Mouse (Mus musculus): ENCODE results near the gene Vmn1r42.
"Not testable (repeated sequence)": the region's sequence is repeated elsewhere in the genome, so short reads cannot be mapped to it uniquely, and the experiment has no call there.

Gene Vmn1r42

DNA sequence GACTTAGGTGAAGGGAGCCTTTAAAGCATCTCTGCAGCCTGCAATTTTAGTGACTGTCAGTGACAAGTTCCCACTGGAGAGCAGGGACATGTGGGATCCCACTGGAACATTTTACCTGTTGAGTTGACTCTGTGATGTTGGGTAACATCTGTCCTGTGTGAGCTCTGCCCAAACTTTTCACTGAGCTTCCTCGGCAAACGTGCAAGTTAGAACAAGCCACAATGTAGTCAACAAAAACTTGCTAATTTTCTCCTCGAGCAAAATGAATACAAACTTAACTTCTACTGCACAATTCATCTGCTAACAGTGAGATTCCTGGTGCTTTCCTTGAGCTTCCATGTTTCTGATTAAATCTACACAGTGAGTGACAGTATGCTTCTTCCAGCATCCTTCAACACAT, at the start of gene Vmn1r42, which contains the start of gene Vmn1r43:
Vmn1r42 (minus strand) TSS at position 101 of the 400 bp plus-strand sequence.
Vmn1r43 (minus strand) TSS at position 101 of the 400 bp plus-strand sequence.
- not testable (repeated sequence) for DNase-seq

DNA sequence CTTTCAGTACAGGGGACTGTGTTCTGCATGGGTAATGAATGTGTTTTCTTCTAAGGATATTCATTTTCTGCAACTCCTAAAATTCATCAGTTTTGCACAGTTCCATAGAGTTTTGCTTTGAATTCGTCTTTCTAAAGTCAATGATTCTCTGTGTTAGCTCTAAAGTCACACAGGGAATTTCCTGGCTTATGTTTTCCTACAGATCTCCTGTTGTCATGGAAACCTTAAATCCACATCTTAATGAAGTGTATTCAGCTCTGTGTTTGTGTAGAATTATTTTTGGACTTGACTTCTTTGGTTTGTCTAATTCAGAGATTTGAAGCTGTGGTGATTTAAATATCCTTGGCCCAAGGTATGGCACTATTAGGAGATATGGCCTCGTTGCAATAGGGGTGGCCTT, 7.6 kb upstream of the Vmn1r42 start:
- no peak for DNase-seq

DNA sequence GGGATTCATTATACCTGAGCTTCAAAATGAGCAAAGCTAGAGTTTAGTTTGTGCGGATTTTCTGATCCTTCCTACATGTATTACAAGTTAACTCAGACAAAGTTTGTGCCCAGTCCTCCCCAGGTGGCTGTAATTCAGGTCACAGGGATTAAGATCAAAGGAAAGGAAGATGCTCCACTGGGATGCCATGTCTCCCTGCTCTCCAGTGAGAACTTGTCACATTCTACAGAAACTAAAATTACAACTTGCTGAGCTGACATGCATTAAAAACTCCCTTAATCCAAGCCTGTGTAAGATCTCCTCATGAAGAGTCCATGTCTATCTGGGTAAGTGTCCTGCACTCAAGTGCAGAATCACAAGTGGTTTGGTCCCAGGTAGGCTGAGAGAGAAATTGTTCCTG, 7.1 kb upstream of the Vmn1r42 start, which contains the start of gene Vmn1r44:
Vmn1r44 (plus strand) TSS at position 301 of the 400 bp plus-strand sequence.
- DNase-seq: no peak

DNA sequence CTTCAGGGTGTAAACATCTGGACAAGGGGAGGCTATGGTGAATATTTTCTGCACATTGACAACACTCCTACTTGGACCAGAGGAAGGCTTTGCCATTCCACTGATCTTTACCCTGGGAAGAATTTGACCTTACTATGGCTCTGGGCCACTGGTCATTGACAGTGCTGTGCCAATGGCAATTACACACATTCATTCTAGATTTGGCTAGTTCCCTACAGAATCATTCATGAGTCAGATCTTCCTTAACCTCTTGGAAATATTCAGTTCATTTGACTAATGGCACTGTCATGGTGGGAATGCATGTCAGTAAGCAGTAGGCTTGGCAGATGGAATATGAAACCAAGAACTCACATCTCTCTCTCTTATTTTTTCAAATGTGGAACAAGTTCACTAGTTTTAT, 4.7 kb upstream of the Vmn1r42 start:
- DNase-seq: no peak

DNA sequence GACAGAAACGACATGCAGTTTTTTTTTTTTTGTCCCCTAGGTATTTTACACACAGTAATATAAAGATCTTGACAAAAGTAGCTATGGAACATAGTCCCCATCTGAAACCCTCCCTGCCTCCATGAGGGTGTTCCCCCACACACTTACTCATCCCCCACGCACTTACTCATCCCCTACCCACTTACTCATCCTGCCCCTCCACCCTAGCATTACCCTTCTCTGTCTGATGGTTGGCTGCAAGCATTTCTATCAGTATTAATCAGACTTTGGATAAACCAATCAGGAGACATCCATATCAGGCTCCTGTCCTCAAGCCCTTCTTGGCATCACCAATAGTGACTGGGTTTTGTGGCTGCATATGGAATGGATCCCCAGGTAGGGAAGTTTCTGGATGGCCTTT, 750 bp upstream of the Vmn1r42 start:
- no peak for DNase-seq

DNA sequence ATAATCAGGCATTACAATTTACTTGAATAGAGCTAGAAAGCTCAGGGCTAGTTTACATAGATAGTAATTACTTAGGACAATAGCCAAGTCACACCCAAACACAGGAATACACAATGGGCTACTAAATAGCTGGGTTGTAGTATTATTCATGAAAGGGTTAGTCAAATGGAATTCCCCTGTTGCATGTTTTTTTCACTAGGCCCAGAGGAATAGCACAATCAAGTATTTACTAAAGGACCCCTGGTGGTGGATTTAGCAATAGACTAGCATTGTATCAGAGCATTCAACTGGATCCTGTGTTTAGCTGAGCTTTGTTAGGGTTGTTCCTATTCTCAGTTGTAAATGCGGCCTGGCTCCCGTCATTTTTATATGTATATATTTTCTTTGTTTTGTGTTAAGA, 8.2 kb downstream of the Vmn1r42 start:
- no peak for DNase-seq

DNA sequence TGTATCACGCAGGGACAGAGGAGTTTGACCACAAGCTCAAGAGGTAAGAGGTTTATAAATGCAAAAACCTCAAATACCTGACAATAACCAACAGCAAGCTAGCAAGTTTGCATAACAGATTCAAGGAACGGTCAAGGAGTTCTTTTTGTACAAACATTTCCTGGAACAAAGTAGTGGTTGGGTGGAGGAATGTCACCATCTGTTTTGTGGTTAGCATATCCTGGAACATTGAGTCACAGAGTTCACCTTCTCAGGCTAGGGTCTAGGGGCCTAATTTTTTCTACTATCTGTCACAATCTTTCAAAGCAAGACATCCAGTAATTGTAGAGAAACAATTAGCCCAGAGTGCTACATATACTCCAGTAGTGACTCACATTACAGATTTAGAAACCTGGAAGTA, 8.9 kb downstream of the Vmn1r42 start:
- DNase-seq: no peak

DNA sequence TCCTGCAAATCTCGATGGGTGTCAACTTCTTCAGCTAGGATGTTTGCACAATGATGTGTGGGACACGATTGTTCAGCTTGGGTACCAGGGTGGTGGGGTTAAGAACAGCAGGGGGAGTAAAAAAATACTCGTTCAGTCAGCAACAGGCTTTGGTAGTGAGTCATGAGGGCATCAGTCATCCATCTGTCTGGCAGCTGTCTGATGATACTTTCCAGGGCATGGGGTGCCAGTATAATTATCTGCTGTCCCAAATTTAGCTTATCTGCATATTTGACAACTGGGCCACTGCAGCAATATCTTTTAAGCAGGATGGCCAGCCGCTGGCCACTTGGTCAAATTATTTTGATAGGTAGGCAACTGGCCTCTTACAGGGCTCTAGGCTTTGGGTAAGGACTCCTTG, 12.4 kb downstream of the Vmn1r42 start:
- DNase-seq: no peak

DNA sequence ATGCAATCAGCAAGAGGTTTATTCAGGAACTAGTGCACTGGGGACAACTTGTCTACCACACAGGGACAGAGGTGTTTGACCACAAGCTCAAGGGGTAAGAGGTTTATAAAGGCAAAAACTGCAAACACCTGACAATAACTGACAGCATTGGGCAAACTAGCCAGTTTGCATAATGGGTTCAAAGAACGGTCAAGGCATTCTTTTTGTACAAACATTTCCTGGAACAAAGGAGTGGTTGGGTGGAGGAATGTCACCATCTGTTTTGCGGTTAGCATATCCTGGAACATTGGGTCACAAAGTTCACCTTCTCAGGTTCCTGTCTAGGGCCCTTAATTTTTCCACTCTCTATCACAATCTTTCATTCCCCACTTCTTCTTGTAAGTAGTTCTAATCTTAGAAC, 16.4 kb downstream of the Vmn1r42 start:
- no peak for DNase-seq

DNA sequence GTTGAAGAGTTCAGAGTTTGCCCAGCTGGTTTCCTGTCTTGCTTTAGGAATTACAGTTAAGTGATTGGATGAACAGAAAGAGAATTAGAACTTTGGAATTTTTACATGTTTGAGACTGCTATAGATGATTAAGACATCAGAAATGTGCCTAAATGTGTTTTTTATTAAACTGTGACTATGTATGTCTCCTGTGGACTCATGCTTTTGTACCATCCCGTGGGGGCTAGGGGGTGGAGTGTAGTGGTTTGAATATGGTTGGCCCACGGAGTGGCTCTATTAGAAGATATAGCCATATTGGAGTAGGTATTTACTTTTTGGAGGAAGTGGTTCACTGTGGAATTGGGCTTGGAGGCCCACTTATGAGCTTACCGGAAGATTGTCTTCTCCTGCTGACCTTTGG, 18.7 kb downstream of the Vmn1r42 start:
- no peak for DNase-seq
